Mouse (Mus musculus): ENCODE measurements around the gene Btg3. TPM values are rescaled to one million over a fixed set of nuclear protein-coding genes. Genes with fewer than 3 reads are reported as not detected.

The Btg3 gene
- polyA plus RNA-seq, 1 experiment from 2014 or later: 67.0 TPM

DNA sequence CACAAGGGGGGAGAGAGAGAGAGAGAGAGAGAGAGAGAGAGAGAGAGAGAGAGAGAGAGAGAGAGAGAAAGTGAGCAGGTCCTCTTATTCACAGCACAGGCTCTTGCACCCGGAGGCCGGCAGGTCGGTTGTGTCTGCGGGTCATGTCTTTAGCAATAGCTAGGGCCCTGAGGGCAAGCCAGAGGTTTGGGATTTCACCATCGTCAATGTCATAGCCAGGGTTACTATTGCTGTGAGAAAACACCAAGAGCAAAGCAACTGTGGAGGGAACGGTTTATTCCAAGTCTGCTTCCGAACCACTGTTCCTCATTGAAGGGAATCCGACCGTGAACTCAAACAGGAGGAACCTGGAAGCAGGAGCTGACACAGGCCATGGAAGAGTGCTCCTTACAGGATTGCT lies 80.9 kb downstream of the Btg3 start:
- Histone ChIP-seq H3K27me3 (no peaks in the 10 kb centered on the region), H3K27ac (replicated peaks) (no peak overlapping the region), H3K4me3 (replicated peaks) (no peak overlapping the region), H3K9me3 (replicated peaks) (no peaks in the 10 kb centered on the region), H3K36me3 (no peaks in the 10 kb centered on the region), H3K4me1 (peaks cover 4% of the 10 kb centered on the region; the same call in 1 of the 2 replicates), H3K9ac (no peak overlapping the region), H3K4me2 (replicated peaks) (no peak overlapping the region)
- no peak for ATAC-seq (ENCODE audit: insufficient number of reproducible peaks, low FRiP score, low TSS enrichment, low read depth)
- 65% methylated on average over 9 of the region's 9 CpGs for WGBS

DNA sequence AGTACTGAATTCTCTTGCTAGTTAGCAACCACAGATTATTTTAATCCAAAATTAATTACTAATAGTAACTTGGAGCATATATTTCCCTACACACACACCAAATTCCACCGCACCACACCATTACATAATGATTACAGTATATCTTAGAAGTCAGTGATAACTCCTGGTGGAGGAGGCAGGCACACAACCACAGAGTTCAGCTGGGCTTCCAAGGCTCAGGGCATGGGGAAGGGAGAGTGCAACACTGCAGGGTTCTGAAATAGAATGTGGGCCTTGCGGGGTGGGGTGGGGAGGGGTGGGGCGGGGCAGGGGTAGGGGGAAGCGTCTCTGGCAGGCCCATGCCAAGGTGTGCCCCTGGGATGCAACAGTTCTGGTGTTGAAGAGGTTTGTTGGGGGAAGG lies 81.4 kb downstream of the Btg3 start:
- ATAC-seq (ENCODE audit: insufficient number of reproducible peaks, low FRiP score, low TSS enrichment, low read depth): no peak
- no peaks in the 10 kb centered on the region for H3K4me1 ChIP-seq
- no peak overlapping the region for H3K27ac ChIP-seq (replicated peaks)
- WGBS: 43% methylated on average over 4 of the region's 4 CpGs
- no peak overlapping the region for H3K4me3 ChIP-seq (replicated peaks)
- H3K27me3 ChIP-seq: no peaks in the 10 kb centered on the region
- no peaks in the 10 kb centered on the region for H3K36me3 ChIP-seq
- H3K4me2 ChIP-seq (replicated peaks): no peak overlapping the region
- H3K9me3 ChIP-seq (replicated peaks): no peaks in the 10 kb centered on the region
- H3K9ac ChIP-seq: no peak overlapping the region

GRCm38 (mm10) chr16:78294606-78295275 lies 82.3 kb downstream of the Btg3 start:
- H3K4me2 ChIP-seq (replicated peaks): no peak overlapping the region
- H3K27me3 ChIP-seq: no peaks in the 10 kb centered on the region
- H3K27ac ChIP-seq (replicated peaks): no peak overlapping the region
- H3K9me3 ChIP-seq (replicated peaks): no peaks in the 10 kb centered on the region
- H3K4me1 ChIP-seq: no peaks in the 10 kb centered on the region
- no peak overlapping the region for H3K9ac ChIP-seq
- WGBS: 28% methylated on average over 5 of the region's 5 CpGs
- no peaks in the 10 kb centered on the region for H3K36me3 ChIP-seq
- ATAC-seq (ENCODE audit: insufficient number of reproducible peaks, low FRiP score, low TSS enrichment, low read depth): no peak; the same call in 1 of the 2 replicates
- no peak overlapping the region for H3K4me3 ChIP-seq (replicated peaks)

DNA sequence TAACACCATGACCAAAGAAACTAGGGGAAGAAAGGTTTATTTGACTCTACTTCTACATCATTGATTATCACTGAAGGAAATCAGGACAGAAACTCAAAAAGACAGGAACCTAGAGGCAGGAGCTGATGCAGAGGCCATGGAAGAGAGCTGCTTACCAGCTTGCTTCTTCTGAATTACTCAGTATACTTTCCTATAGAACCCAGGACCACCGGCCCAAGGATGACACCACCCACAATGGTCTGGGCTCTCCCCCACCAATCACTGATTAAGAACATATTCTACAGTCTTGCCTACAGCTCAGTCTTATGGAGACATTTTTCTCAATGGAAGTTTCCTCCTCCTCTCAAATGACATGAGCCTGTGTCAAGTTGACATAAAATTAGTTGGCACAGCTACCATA lies 82.9 kb downstream of the Btg3 start:
- no peaks in the 10 kb centered on the region for H3K27me3 ChIP-seq
- no peak overlapping the region for H3K4me3 ChIP-seq (replicated peaks)
- H3K4me1 ChIP-seq: no peaks in the 10 kb centered on the region
- no peak for ATAC-seq (ENCODE audit: insufficient number of reproducible peaks, low FRiP score, low TSS enrichment, low read depth)
- H3K9me3 ChIP-seq (replicated peaks): no peaks in the 10 kb centered on the region
- H3K4me2 ChIP-seq (replicated peaks): no peak overlapping the region
- WGBS: 72% methylated on average over 1 of the region's 1 CpGs
- no peak overlapping the region for H3K27ac ChIP-seq (replicated peaks)
- H3K9ac ChIP-seq: no peak overlapping the region
- no peaks in the 10 kb centered on the region for H3K36me3 ChIP-seq

DNA sequence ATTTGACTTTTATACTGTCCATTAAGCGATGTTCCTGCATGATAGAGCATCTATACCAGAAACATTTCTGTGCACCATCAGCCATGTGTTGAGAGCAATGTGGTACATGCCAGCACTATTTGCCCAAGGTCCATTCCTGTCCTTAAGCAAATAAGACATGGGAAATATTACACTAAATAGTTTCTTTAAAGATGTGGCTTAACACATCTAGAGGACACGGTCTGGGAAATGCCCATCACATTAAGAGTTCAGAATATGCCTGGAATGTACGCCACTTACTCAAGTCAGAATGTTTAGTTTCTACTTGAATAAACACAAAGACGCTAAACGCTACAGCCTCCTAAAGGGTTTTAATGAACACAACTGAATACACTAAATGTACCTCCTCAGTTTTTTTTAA lies 93.8 kb downstream of the Btg3 start:
- no peak overlapping the region for H3K4me3 ChIP-seq (replicated peaks)
- H3K36me3 ChIP-seq: no peaks in the 10 kb centered on the region
- H3K27me3 ChIP-seq: no peaks in the 10 kb centered on the region
- H3K9me3 ChIP-seq (replicated peaks): no peaks in the 10 kb centered on the region
- no peak overlapping the region for H3K9ac ChIP-seq
- no peak for ATAC-seq (ENCODE audit: insufficient number of reproducible peaks, low FRiP score, low TSS enrichment, low read depth)
- H3K4me1 ChIP-seq: no peaks in the 10 kb centered on the region
- 66% methylated on average over 5 of the region's 5 CpGs for WGBS
- H3K27ac ChIP-seq (replicated peaks): no peak overlapping the region
- no peak overlapping the region for H3K4me2 ChIP-seq (replicated peaks)

Other genes starting within 250 kb of the Btg3 start
- 18.2 and 20.3 TPM in 2 replicates for gene Cxadr, start 75.7 kb downstream of the Btg3 start, polyA plus RNA-seq (2015; fragmentation: Nextera tagmentation; extraction: Ambion mirVana)
- gene D16Ertd472e, start 199.5 kb upstream of the Btg3 start, polyA plus RNA-seq (2015; fragmentation: Nextera tagmentation; extraction: Ambion mirVana): 25.4 and 27.6 TPM in 2 replicates

All from embryonic facial prominence, embryonic 15.5 days (tissue).